Mouse (Mus musculus): ENCODE measurements around the gene Cep57. TPM values are rescaled to one million over a fixed set of nuclear protein-coding genes. Genes with fewer than 3 reads are reported as not detected.

Gene Cep57
- 45.7 and 61.1 TPM in 2 replicates for polyA plus RNA-seq (2016; fragmentation: Nextera tagmentation; extraction: Ambion mirVana)

DNA sequence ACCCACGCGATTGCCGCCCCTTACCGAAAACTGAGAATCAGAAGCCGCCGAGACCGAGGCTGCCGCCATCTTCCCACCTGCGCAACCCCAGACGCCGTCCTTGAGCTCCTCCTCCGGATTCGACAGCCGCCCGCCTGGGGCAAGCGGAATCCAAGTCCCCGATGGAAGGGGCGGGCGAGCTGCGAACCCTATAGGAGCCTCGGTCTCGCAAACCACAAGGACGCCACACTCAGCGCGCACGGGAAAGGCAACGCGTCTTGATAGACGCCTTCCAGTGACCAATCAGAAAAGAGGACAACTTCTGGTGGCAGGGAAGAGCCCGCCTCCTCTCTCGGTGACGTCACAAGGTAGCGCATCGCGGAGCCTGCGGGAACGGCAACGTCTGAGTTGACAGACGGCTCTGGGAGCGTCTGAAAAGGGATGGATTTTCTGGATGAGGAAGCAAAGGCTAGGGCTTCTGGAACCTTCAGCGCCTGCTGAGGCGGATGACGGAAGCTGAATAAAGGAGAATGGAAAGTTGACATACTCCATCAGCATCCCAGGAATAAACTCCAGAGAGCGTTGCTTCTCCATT is at the start of gene Cep57:
TSS of gene Cep57 (minus strand) at position 276 of the 574 bp plus-strand sequence.
- no peaks in the 10 kb centered on the region for H3K27me3 ChIP-seq (ENCODE audit: insufficient read depth, poor library complexity, severe bottlenecking)
- peak; percentile 96 for DNase-seq (ENCODE audit: low spot score)
- no peaks in the 10 kb centered on the region for H3K9me3 ChIP-seq
- H3K4me1 ChIP-seq (replicated peaks) = peaks cover 28% of the 10 kb centered on the region
- under 1% methylated on average over 44 of the region's 44 CpGs for WGBS
- peak within 1 kb of the TSS; percentile 96 for H3K4me3 ChIP-seq
- peak within 1 kb of the TSS; percentile 99 for H3K27ac ChIP-seq
- H3K36me3 ChIP-seq = peaks cover 45% of the 10 kb centered on the region

DNA sequence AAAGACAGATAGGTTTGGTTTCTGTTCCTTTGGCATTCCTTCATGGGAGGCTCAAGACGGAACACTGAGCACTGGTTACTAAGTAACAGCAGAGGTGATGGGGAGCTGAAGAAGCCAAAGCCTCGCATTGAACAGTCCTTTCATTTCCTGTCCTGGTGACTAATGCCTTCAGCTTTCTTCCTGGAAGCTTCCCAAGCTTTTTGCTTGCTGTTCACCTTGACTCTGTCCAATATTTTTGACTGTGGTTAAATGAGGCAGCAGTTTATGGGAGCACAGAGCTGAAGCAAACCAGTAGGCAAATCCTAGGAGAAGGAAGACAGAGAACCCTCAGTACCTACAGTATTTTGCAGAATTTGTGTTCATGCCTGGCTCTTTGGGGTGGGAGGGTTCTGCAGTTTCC is 48.4 kb upstream of the Cep57 start:
- Histone ChIP-seq H3K36me3 (no peaks in the 10 kb centered on the region), H3K4me1 (replicated peaks) (no peaks in the 10 kb centered on the region), H3K4me3 (no peak overlapping the region), H3K27ac (no peak overlapping the region), H3K27me3 (ENCODE audit: insufficient read depth, poor library complexity, severe bottlenecking) (no peaks in the 10 kb centered on the region), H3K9me3 (no peaks in the 10 kb centered on the region)
- no peak for DNase-seq (ENCODE audit: low spot score)
- 58% methylated on average over 2 of the region's 2 CpGs for WGBS

DNA sequence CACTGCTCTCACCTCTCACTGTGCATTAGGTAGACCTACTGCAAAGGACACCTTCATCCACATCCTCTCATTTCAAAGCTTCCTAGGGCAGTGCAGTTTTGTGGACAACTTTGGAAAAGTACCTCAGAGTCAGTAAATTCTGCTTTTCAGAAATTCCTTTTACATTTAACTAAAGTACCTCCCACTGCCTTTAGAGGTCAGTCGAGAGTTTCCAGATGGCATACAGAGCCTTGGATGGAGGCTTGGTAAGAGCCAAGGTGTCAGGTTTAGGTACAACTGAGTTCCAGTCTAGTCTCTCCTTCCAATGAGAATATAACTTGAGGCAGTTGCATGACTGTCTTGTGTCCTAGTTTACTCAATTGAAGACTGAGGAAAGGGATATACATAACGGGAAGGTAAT is 47.5 kb upstream of the Cep57 start:
- DNase-seq (ENCODE audit: low spot score) = no peak
- WGBS = 49% methylated on average over 2 of the region's 2 CpGs
- H3K36me3 ChIP-seq = no peaks in the 10 kb centered on the region
- H3K27ac ChIP-seq = no peak overlapping the region
- no peak overlapping the region for H3K4me3 ChIP-seq
- no peaks in the 10 kb centered on the region for H3K27me3 ChIP-seq (ENCODE audit: insufficient read depth, poor library complexity, severe bottlenecking)
- H3K4me1 ChIP-seq (replicated peaks) = no peaks in the 10 kb centered on the region
- H3K9me3 ChIP-seq = no peaks in the 10 kb centered on the region

DNA sequence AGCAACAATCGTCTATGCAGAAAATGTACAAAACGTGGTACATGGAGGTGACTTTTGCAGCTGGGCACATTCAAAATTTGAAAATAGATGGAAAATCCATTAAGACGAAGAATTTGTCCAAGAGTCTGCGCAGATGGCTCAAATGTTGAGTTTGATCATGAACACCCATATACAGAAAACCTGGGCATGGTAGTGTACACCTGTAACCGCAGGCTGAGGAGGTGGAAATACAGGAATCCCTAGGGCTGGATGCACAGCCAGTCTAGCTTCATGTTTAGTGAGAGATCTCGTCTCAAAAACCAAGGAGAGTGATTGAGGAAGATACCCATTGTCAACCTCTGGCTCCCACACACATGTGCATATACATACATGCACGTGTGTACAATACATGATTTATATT is 44.7 kb upstream of the Cep57 start:
- WGBS = 85% methylated on average over 7 of the region's 7 CpGs

DNA sequence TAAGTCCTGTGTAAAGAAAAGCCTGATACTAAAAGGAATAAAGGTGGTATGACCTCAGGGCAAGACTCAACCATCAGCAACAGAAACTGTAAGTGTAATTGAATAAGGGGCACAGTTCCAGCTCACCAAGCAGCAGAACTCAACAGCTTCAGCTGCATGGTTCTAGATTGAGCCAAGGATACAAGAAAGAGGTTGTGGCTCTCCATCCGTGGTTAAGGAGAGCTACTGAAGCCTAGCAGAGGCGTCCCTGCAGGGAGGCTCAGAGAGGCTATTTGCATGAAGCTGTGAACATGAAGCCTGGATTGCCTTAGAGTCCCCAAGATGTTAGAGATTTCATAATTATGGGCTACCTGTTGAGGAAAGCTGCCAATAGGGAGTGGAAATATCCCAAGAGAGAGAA is 40.7 kb upstream of the Cep57 start:
- no peak for DNase-seq (ENCODE audit: low spot score)
- H3K36me3 ChIP-seq = no peaks in the 10 kb centered on the region
- H3K9me3 ChIP-seq = no peaks in the 10 kb centered on the region
- H3K27me3 ChIP-seq (ENCODE audit: insufficient read depth, poor library complexity, severe bottlenecking) = no peaks in the 10 kb centered on the region
- H3K4me1 ChIP-seq (replicated peaks) = no peaks in the 10 kb centered on the region
- no peak overlapping the region for H3K27ac ChIP-seq
- WGBS = 61% methylated on average over 2 of the region's 2 CpGs
- H3K4me3 ChIP-seq = no peak overlapping the region

More for the DNA sequence above, 44.7 kb upstream of the Cep57 start:
- H3K27me3 ChIP-seq (ENCODE audit: insufficient read depth, poor library complexity, severe bottlenecking) = no peaks in the 10 kb centered on the region
- no peak overlapping the region for H3K27ac ChIP-seq
- no peaks in the 10 kb centered on the region for H3K36me3 ChIP-seq
- H3K9me3 ChIP-seq = no peaks in the 10 kb centered on the region
- peak; percentile 1 for DNase-seq (ENCODE audit: low spot score)
- no peaks in the 10 kb centered on the region for H3K4me1 ChIP-seq (replicated peaks)
- no peak overlapping the region for H3K4me3 ChIP-seq

DNA sequence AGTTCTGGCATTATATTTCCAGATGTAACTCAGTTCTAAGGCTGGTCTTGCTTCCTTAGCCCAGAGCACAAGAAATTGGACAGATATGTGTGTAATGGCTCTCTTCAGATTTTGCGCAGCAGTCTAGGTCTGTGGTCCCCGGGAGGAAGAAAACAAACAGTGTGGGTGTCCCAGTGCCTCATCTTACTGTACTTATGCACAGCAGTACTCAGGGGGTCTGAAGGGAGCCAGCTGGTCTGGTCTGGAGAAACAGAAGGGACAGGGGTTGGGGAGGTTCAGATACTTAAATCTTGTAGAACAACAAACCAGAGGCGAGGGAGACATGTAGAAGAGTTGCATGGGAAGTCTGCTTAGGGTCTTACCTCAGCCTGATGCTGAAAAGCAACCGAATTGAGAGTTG is 29.9 kb upstream of the Cep57 start:
- no peak overlapping the region for H3K27ac ChIP-seq
- H3K9me3 ChIP-seq = no peaks in the 10 kb centered on the region
- WGBS = 75% methylated on average over 4 of the region's 4 CpGs
- H3K4me1 ChIP-seq (replicated peaks) = no peaks in the 10 kb centered on the region
- DNase-seq (ENCODE audit: low spot score) = no peak
- H3K36me3 ChIP-seq = no peaks in the 10 kb centered on the region
- H3K27me3 ChIP-seq (ENCODE audit: insufficient read depth, poor library complexity, severe bottlenecking) = no peaks in the 10 kb centered on the region
- no peak overlapping the region for H3K4me3 ChIP-seq

DNA sequence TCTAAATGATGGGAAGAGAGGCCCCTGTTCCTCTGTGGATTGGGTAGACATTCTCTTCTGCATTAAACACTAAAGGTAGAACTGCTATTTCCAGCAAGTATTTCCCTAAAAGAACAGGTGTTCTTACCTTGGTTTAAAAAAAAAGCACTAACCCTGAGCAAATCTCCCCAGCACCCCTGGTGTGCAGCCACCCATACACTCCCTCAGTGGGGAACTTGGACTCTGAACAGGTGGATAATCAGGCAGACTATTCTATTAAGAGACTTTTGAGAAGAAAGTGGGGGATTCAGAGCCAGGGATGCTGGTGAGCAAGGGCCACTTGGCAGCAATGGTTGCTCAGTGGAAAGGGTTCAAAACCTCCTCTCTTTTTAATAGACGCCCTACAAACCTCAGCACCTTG is 29.3 kb upstream of the Cep57 start:
- DNase-seq (ENCODE audit: low spot score) = no peak
- Histone ChIP-seq H3K36me3 (no peaks in the 10 kb centered on the region), H3K27ac (no peak overlapping the region), H3K9me3 (no peaks in the 10 kb centered on the region), H3K27me3 (ENCODE audit: insufficient read depth, poor library complexity, severe bottlenecking) (no peaks in the 10 kb centered on the region), H3K4me3 (no peak overlapping the region), H3K4me1 (replicated peaks) (no peaks in the 10 kb centered on the region)
- 76% methylated on average over 1 of the region's 1 CpGs for WGBS

DNA sequence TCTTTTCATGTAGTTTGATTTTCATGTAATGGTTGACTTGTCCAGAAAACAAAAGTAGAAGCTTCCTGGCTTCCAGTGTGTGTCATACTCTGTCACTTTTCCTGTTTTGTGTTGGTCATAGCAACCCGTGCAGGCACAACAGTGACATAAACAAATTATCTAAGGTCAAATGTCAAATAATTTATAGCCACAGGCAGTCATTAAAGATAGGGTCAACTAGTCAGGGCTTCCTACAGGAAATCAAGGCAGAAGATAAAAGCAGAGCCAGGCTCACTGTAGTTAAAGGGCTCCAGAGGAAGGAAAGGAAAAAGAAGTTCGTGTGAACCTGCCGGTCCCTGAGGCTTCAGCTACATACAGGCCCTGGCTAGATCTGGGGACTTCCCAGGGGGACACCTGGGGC is 27.0 kb upstream of the Cep57 start:
- Histone ChIP-seq H3K36me3 (no peaks in the 10 kb centered on the region), H3K4me1 (replicated peaks) (no peaks in the 10 kb centered on the region), H3K4me3 (no peak overlapping the region), H3K9me3 (no peaks in the 10 kb centered on the region), H3K27ac (no peak overlapping the region), H3K27me3 (ENCODE audit: insufficient read depth, poor library complexity, severe bottlenecking) (no peaks in the 10 kb centered on the region)
- no peak for DNase-seq (ENCODE audit: low spot score)
- WGBS = 78% methylated on average over 3 of the region's 3 CpGs

DNA sequence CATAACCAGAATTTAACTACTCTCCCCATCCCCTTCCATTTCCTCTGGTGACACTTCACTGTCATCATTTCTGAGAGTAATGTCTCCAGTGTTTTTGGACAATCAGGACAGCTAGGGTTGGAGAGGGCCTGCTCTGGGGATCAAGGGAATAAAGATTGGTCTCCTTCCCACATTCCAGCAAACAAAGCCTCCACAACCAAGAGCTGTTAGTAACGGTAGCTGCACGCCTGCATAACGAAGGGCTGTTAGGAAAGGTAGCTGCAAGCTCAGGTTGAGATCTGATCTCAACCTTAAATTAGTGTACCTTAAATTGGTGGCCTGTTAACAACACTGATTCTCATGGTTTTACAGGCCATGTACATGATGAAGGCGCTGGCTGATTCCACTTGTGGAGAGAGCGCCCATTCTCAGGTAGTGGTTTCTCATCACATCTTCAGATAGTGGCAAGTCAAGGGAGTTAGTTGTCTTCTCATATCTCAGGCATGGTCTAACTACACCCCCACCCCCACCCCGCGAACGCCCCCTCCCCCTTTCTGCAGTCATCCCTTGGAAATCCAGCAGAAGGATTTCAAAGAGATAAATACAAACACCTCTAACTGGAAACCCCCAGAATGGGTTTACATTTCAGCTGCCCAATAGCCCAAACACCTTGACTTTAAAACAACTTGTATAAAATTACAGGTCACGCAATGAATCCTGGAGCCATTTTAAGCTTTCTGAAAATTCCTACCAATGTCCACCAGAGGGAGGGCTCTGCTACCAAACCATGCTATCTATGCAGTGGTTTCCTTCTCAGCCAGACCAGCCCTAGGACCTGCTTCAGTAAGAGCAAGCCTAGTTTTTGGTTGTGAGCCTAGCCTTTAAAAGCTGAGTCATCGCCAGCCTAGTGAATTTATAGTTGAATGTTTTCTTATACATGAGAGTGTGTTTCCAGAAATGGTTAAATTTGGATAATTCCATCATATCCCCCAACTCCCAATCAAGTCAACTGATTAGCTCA is 21.9 kb upstream of the Cep57 start:
- DNase-seq (ENCODE audit: low spot score) = no peak
- Histone ChIP-seq H3K4me1 (replicated peaks) (no peaks in the 10 kb centered on the region), H3K27ac (no peak overlapping the region), H3K4me3 (no peak overlapping the region), H3K27me3 (ENCODE audit: insufficient read depth, poor library complexity, severe bottlenecking) (no peaks in the 10 kb centered on the region), H3K36me3 (peaks cover 34% of the 10 kb centered on the region), H3K9me3 (no peaks in the 10 kb centered on the region)
- WGBS = 78% methylated on average over 10 of the region's 10 CpGs

DNA sequence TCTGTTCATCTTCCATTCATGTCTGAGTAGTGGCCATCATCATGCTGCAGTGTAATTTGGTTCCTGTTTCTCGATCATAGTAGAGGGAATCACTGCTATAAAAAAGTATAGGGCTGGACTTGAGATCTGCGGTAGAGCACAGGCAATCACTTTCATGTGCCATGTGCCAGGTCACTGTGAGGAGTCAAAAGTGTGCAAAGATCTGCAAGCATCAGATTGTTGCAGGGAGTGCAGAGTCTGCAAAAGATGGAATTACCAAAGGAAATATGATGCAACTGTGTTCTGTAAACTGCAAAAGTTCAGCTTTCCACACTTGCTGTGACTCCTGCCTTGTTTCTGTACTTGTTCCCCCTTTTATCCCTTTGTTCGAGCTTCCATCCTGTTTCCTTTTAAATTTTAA is 20.7 kb upstream of the Cep57 start:
- 87% methylated on average over 3 of the region's 3 CpGs for WGBS

DNA sequence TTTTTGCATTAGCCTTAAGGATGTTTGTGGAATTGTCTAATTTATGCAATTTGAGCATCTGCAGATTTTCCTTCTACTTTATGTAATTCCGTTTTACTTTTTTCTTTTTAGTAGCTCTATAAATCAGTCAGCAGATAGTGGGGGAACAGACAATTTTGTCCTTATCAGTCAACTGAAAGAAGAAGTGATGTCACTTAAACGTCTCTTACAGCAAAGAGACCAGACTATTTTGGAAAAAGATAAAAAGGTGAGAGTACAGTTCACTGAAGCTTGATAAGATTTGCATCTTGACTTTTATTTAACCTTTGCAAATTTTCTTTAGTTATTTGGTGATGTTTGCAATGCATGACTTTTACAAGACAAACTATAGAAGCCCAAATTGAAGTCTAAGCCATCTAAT is 9.8 kb upstream of the Cep57 start:
- H3K27me3 ChIP-seq (ENCODE audit: insufficient read depth, poor library complexity, severe bottlenecking) = no peaks in the 10 kb centered on the region
- no peaks in the 10 kb centered on the region for H3K4me1 ChIP-seq (replicated peaks)

More for the DNA sequence above, 20.7 kb upstream of the Cep57 start:
- DNase-seq (ENCODE audit: low spot score) = no peak
- H3K4me3 ChIP-seq = no peak overlapping the region
- peaks cover 46% of the 10 kb centered on the region for H3K36me3 ChIP-seq
- no peaks in the 10 kb centered on the region for H3K9me3 ChIP-seq
- no peaks in the 10 kb centered on the region for H3K4me1 ChIP-seq (replicated peaks)
- no peak overlapping the region for H3K27ac ChIP-seq
- no peaks in the 10 kb centered on the region for H3K27me3 ChIP-seq (ENCODE audit: insufficient read depth, poor library complexity, severe bottlenecking)

DNA sequence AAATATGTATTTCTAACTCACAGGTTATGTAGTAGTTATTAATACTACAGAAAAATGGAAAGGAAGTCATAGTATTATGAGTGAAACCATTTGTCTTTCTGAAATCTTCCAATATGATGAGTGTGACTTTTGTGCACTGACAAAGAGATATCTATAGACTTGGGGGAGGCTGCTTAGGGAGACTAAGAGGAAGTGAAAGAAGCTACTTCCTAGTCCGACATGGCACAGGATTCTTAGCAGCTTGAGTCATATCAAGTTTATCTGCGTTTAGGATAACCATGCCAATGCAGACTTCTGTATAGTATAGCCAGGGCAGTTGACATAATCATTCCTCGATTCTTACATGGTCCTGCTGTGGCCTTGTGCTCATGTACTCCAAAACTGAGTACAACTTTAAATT is 8.3 kb upstream of the Cep57 start:
- DNase-seq (ENCODE audit: low spot score) = no peak
- Histone ChIP-seq H3K9me3 (no peaks in the 10 kb centered on the region), H3K36me3 (peaks cover 98% of the 10 kb centered on the region), H3K4me1 (replicated peaks) (no peaks in the 10 kb centered on the region), H3K27ac (no peak overlapping the region), H3K4me3 (no peak overlapping the region), H3K27me3 (ENCODE audit: insufficient read depth, poor library complexity, severe bottlenecking) (no peaks in the 10 kb centered on the region)
- WGBS = 89% methylated on average over 3 of the region's 3 CpGs

More for the DNA sequence above, 9.8 kb upstream of the Cep57 start:
- no peak overlapping the region for H3K4me3 ChIP-seq
- 84% methylated on average over 2 of the region's 2 CpGs for WGBS
- peaks cover 98% of the 10 kb centered on the region for H3K36me3 ChIP-seq
- H3K9me3 ChIP-seq = no peaks in the 10 kb centered on the region
- no peak overlapping the region for H3K27ac ChIP-seq
- no peak for DNase-seq (ENCODE audit: low spot score)

DNA sequence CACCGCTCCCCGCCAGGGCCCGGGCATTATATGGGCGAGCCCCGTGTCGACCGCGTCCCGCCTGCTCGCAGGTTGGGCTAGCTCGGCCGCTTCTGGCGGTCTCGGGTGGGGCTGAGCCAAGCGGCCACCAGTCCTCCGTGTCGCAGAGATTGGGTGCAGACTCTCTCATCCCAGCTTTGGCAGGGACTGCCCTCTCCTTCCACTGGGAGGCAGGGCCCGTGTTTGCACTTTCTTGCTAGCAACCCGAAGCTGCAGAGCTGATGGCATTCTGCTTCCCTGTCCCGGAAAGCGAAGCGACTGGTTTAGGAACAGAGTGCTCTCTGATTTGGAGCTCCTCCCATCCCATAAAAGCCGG is 1.2 kb upstream of the Cep57 start:
- Histone ChIP-seq H3K36me3 (peaks cover 46% of the 10 kb centered on the region), H3K4me3 (peak overlapping the region; percentile 96), H3K4me1 (replicated peaks) (peaks cover 28% of the 10 kb centered on the region), H3K27ac (peak overlapping the region; percentile 99), H3K9me3 (no peaks in the 10 kb centered on the region), H3K27me3 (ENCODE audit: insufficient read depth, poor library complexity, severe bottlenecking) (no peaks in the 10 kb centered on the region)
- DNase-seq (ENCODE audit: low spot score) = no peak
- 0% methylated on average over 23 of the region's 23 CpGs for WGBS

All from hindbrain, embryonic 10.5 days (tissue).